ENCODE assay signal across 16 mouse cellular contexts in genomic region chr5:143636173-143636572, GRCm38 (mm10). TPM values are rescaled to one million over a fixed set of nuclear protein-coding genes. Genes with fewer than 3 reads are reported as not detected.
DNase-seq lines count a peak whose midpoint lies in the region; ATAC-seq and TF ChIP-seq lines count a peak whose summit lies in the region.
"Had no signal": no experiment of that assay in that cellular context is flagged by ENCODE, and none has a peak within 500 bp of the region (broad histone marks: within the 10 kb centered on the region; RNA-seq: fewer than 3 reads in every experiment).

No protein-coding gene starts in this region.

- 60% methylated on average over 7 of the region's 7 CpGs for WGBS in kidney, embryonic 16.5 days
- 63% methylated on average over 7 of the region's 7 CpGs for WGBS in kidney, adult 2 months
- WGBS in liver, embryonic 12.5 days (ENCODE audit: insufficient replicate concordance) = 41% methylated on average over 7 of the region's 7 CpGs
- 91% methylated on average over 7 of the region's 7 CpGs for WGBS in forebrain, embryonic 16.5 days

- peak overlapping the region; percentile 84 for H3K27ac ChIP-seq in kidney, embryonic 16.5 days (ENCODE audit: low read length)
- no peak overlapping the region; the same call in 1 of the 2 replicates for H3K27ac ChIP-seq in kidney, adult 2 months (ENCODE audit: insufficient read depth, low read depth, low read length)
- H3K27ac ChIP-seq in liver, embryonic 12.5 days = peak overlapping the region; percentile 86
- H3K27ac ChIP-seq in forebrain, embryonic 16.5 days (ENCODE audit: low read length) = no peak overlapping the region
- H3K27ac ChIP-seq: limb, embryonic 12.5 days had no signal

- no peak overlapping the region for H3K4me2 ChIP-seq in kidney, embryonic 16.5 days (replicated peaks; ENCODE audit: low read depth, low read length)
- peak overlapping the region; percentile 59 for H3K4me2 ChIP-seq in liver, embryonic 12.5 days
- no peak overlapping the region for H3K4me2 ChIP-seq in forebrain, embryonic 16.5 days (ENCODE audit: low read length)
- H3K4me2 ChIP-seq: limb, embryonic 12.5 days had no signal

- peaks cover 46% of the 10 kb centered on the region for H3K36me3 ChIP-seq in erythroblast, embryonic 14.5 days (ENCODE audit: control insufficient read depth)
- H3K36me3 ChIP-seq in kidney, embryonic 16.5 days (ENCODE audit: insufficient read depth, low read length) = no peaks in the 10 kb centered on the region
- no peaks in the 10 kb centered on the region for H3K36me3 ChIP-seq in kidney, adult 2 months (ENCODE audit: control insufficient read depth, insufficient read depth, low read length)
- peaks cover 28% of the 10 kb centered on the region for H3K36me3 ChIP-seq in G1E (replicated peaks)
- H3K36me3 ChIP-seq in liver, embryonic 12.5 days = no peaks in the 10 kb centered on the region
- H3K36me3 ChIP-seq in forebrain, embryonic 16.5 days (ENCODE audit: control insufficient read depth, insufficient read depth) = no peaks in the 10 kb centered on the region
- H3K36me3 ChIP-seq: limb, embryonic 12.5 days had no signal

- no peak for DNase-seq in kidney, adult 2 months
- no peak for DNase-seq in G1E (ENCODE audit: low spot score)
- no peak for DNase-seq in right cerebral cortex, adult 18-20 months
- DNase-seq: adrenal gland, postnatal 14 days; cerebellum, adult 9-11 months; embryo, embryonic 11 days; heart, postnatal 10 days; kidney, adult 18-20 months had no signal

- TF ChIP-seq CTCF in kidney, adult 2 months (conservative IDR thresholded peaks at IDR 0.05; ENCODE audit: insufficient read depth, insufficient read length, low read depth, low read length) = no peak
- TF ChIP-seq CTCF in G1E (IDR thresholded peaks at IDR 0.05; ENCODE audit: low read depth, low read length) = no peak

- TF ChIP-seq POLR2A in kidney, adult 2 months (IDR thresholded peaks at IDR 0.05; ENCODE audit: low read depth, low read length) = no peak

- H3K4me1 ChIP-seq in erythroblast, embryonic 14.5 days (ENCODE audit: control insufficient read depth) = peaks cover 100% of the 10 kb centered on the region
- H3K4me1 ChIP-seq in kidney, embryonic 16.5 days (ENCODE audit: insufficient read depth, low read length) = peaks cover 82% of the 10 kb centered on the region
- peaks cover 20% of the 10 kb centered on the region for H3K4me1 ChIP-seq in kidney, adult 2 months (ENCODE audit: control insufficient read depth, insufficient read depth, low read length)
- H3K4me1 ChIP-seq in G1E (ENCODE audit: insufficient read depth, low read depth, low read length) = peaks cover 89% of the 10 kb centered on the region
- peaks cover 98% of the 10 kb centered on the region for H3K4me1 ChIP-seq in liver, embryonic 12.5 days
- peaks cover 15% of the 10 kb centered on the region for H3K4me1 ChIP-seq in forebrain, embryonic 16.5 days (replicated peaks; ENCODE audit: control insufficient read depth, insufficient read depth, low read length)

- no peak for ATAC-seq in erythroblast, adult 5-6 weeks (replicated peaks; ENCODE audit: low FRiP score, poor library complexity, severe bottlenecking)
- ATAC-seq in kidney, embryonic 16.5 days (ENCODE audit: low FRiP score, low TSS enrichment) = no peak
- no peak for ATAC-seq in G1E (ENCODE audit: extremely low read depth, insufficient number of reproducible peaks, low FRiP score, poor library complexity, severe bottlenecking)
- ATAC-seq in liver, embryonic 12.5 days = no peak
- ATAC-seq in forebrain, embryonic 16.5 days = no peak
- ATAC-seq: hindbrain, embryonic 16.5 days had no signal

- no peaks in the 10 kb centered on the region for H3K9me3 ChIP-seq in erythroblast, embryonic 14.5 days (ENCODE audit: control insufficient read depth, low read length)
- H3K9me3 ChIP-seq in kidney, embryonic 16.5 days (ENCODE audit: low read length) = no peaks in the 10 kb centered on the region
- no peaks in the 10 kb centered on the region for H3K9me3 ChIP-seq in G1E (replicated peaks)
- no peaks in the 10 kb centered on the region for H3K9me3 ChIP-seq in liver, embryonic 12.5 days (replicated peaks)
- H3K9me3 ChIP-seq in forebrain, embryonic 16.5 days (ENCODE audit: control insufficient read depth, low read length) = no peaks in the 10 kb centered on the region
- H3K9me3 ChIP-seq: limb, embryonic 12.5 days had no signal

- H3K27me3 ChIP-seq in erythroblast, embryonic 14.5 days (ENCODE audit: control insufficient read depth) = no peaks in the 10 kb centered on the region
- H3K27me3 ChIP-seq in kidney, embryonic 16.5 days (ENCODE audit: insufficient read depth, low read length) = no peaks in the 10 kb centered on the region
- no peaks in the 10 kb centered on the region for H3K27me3 ChIP-seq in kidney, adult 2 months (replicated peaks; ENCODE audit: control insufficient read depth, insufficient read depth, low read length)
- no peaks in the 10 kb centered on the region for H3K27me3 ChIP-seq in G1E (ENCODE audit: insufficient read depth, low read length)
- no peaks in the 10 kb centered on the region for H3K27me3 ChIP-seq in liver, embryonic 12.5 days (replicated peaks)
- no peaks in the 10 kb centered on the region for H3K27me3 ChIP-seq in forebrain, embryonic 16.5 days (replicated peaks; ENCODE audit: control insufficient read depth, insufficient read depth, low read length)
- H3K27me3 ChIP-seq: limb, embryonic 12.5 days had no signal

- peak overlapping the region; percentile 17 for H3K4me3 ChIP-seq in erythroblast, embryonic 14.5 days (replicated peaks)
- H3K4me3 ChIP-seq in kidney, embryonic 16.5 days (ENCODE audit: low read length) = no peak overlapping the region
- no peak overlapping the region for H3K4me3 ChIP-seq in kidney, adult 2 months (ENCODE audit: insufficient read depth, low read depth, low read length)
- H3K4me3 ChIP-seq in G1E (ENCODE audit: low read depth, low read length) = peak overlapping the region; percentile 66; the same call in 1 of the 2 replicates
- H3K4me3 ChIP-seq in liver, embryonic 12.5 days = no peak overlapping the region
- H3K4me3 ChIP-seq in forebrain, embryonic 16.5 days (replicated peaks; ENCODE audit: low read length) = no peak overlapping the region
- H3K4me3 ChIP-seq: layer of hippocampus, adult 2 months; limb, embryonic 12.5 days had no signal

- no peak overlapping the region for H3K9ac ChIP-seq in kidney, embryonic 16.5 days (replicated peaks; ENCODE audit: low read length)
- peak overlapping the region; percentile 59 for H3K9ac ChIP-seq in liver, embryonic 12.5 days
- H3K9ac ChIP-seq in forebrain, embryonic 16.5 days (replicated peaks; ENCODE audit: low read depth, low read length) = no peak overlapping the region
- H3K9ac ChIP-seq: limb, embryonic 12.5 days had no signal

RNA-seq across cellular contexts. Expression of gene Cyth3, which starts 13.9 kb away (rescaled TPM):
- 2.5 and 3.2 TPM in 2 replicates for polyA plus RNA-seq in erythroblast, embryonic 14.5 days (2012)
- total RNA-seq in erythroblast, adult 5-6 weeks (2015; ENCODE audit: low replicate concordance) = 105 and 106 TPM in 2 replicates
- 145 and 205 TPM in 2 replicates for total RNA-seq in erythroblast, adult 5-6 weeks (2017; ENCODE audit: low replicate concordance)
- polyA plus RNA-seq in kidney, embryonic 16.5 days (2015; fragmentation: Nextera tagmentation; extraction: Ambion mirVana) = 79.2 and 81.3 TPM in 2 replicates
- polyA plus RNA-seq in kidney, adult 2 months (2012; rRNA removed) = 22.8 and 25.0 TPM in 2 replicates
- total RNA-seq in G1E (2014; fragmentation: Nextera tagmentation) = 242 and 246 TPM in 2 replicates
- 174 and 191 TPM in 2 replicates for total RNA-seq in G1E (2017)
- 70.4 and 76.3 TPM in 2 replicates for polyA plus RNA-seq in G1E (2012)
- polyA plus RNA-seq in liver, embryonic 12.5 days (2016; fragmentation: Nextera tagmentation; extraction: Ambion mirVana) = 46.0 and 47.7 TPM in 2 replicates
- polyA plus RNA-seq in forebrain, embryonic 16.5 days (2015; fragmentation: Nextera tagmentation; extraction: Ambion mirVana) = 48.8 and 51.9 TPM in 2 replicates

Comparison
In these comparisons a context has a peak if more than half of its experiments do, and no peak if none do; other contexts are left out.
1. H3K27ac ChIP-seq: peak in kidney, embryonic 16.5 days (single experiment) and liver, embryonic 12.5 days (single experiment); none in kidney, adult 2 months (single experiment) and forebrain, embryonic 16.5 days (single experiment).
2. H3K4me3 ChIP-seq: peak in erythroblast, embryonic 14.5 days (single experiment) and G1E (single experiment); none in kidney, embryonic 16.5 days (single experiment), kidney, adult 2 months (single experiment), liver, embryonic 12.5 days (single experiment) and forebrain, embryonic 16.5 days (single experiment).